12 mouse cellular contexts compared by ENCODE assay signal in genomic region chr13:70096430-70097301, GRCm38 (mm10).
DNase-seq lines count a peak whose midpoint lies in the region; ATAC-seq and TF ChIP-seq lines count a peak whose summit lies in the region.
"Had no signal": no experiment of that assay in that cellular context is flagged by ENCODE, and none has a peak within 500 bp of the region (broad histone marks: within the 10 kb centered on the region; RNA-seq: fewer than 3 reads in every experiment).

No protein-coding gene starts in this region.

- peak; percentile 48 for TF ChIP-seq CTCF in intestine, postnatal 0 days (IDR thresholded peaks at IDR 0.05; ENCODE audit: low read depth)

- H3K9me3 ChIP-seq in intestine, postnatal 0 days (ENCODE audit: control insufficient read depth), result no peaks in the 10 kb centered on the region
- H3K9me3 ChIP-seq in intestine, embryonic 15.5 days, result no peaks in the 10 kb centered on the region
- no peaks in the 10 kb centered on the region for H3K9me3 ChIP-seq in midbrain, embryonic 11.5 days (ENCODE audit: control insufficient read depth, low read length)
- H3K9me3 ChIP-seq: embryonic facial prominence, embryonic 13.5 days; limb, embryonic 15.5 days had no signal

- no peaks in the 10 kb centered on the region for H3K4me1 ChIP-seq in intestine, postnatal 0 days (replicated peaks; ENCODE audit: control insufficient read depth, insufficient read depth, low read length)
- no peaks in the 10 kb centered on the region for H3K4me1 ChIP-seq in intestine, embryonic 15.5 days (replicated peaks)
- no peaks in the 10 kb centered on the region for H3K4me1 ChIP-seq in midbrain, embryonic 11.5 days (ENCODE audit: control insufficient read depth, insufficient read depth, low read length)
- H3K4me1 ChIP-seq: limb, embryonic 15.5 days had no signal

- H3K27ac ChIP-seq in intestine, postnatal 0 days (ENCODE audit: low read depth, low read length), result no peak overlapping the region
- no peak overlapping the region for H3K27ac ChIP-seq in intestine, embryonic 15.5 days
- H3K27ac ChIP-seq in midbrain, embryonic 11.5 days (ENCODE audit: low read depth, low read length), result no peak overlapping the region
- H3K27ac ChIP-seq: embryonic facial prominence, embryonic 13.5 days; limb, embryonic 15.5 days had no signal

- no peaks in the 10 kb centered on the region for H3K27me3 ChIP-seq in intestine, postnatal 0 days (replicated peaks; ENCODE audit: control insufficient read depth, insufficient read depth, low read length)
- H3K27me3 ChIP-seq in intestine, embryonic 15.5 days (replicated peaks), result no peaks in the 10 kb centered on the region
- no peaks in the 10 kb centered on the region for H3K27me3 ChIP-seq in midbrain, embryonic 11.5 days (ENCODE audit: control insufficient read depth, insufficient read depth, low read length)
- H3K27me3 ChIP-seq: embryonic facial prominence, embryonic 13.5 days; limb, embryonic 15.5 days had no signal

- no peak overlapping the region for H3K4me2 ChIP-seq in intestine, postnatal 0 days (replicated peaks; ENCODE audit: low read depth)
- no peak overlapping the region for H3K4me2 ChIP-seq in intestine, embryonic 15.5 days (replicated peaks)
- H3K4me2 ChIP-seq in midbrain, embryonic 11.5 days, result no peak overlapping the region
- H3K4me2 ChIP-seq: embryonic facial prominence, embryonic 13.5 days; limb, embryonic 15.5 days had no signal

- intact Hi-C loops in left cerebral cortex, postnatal 14 days (cut with DNase I), result no loop called here

- peak; percentile 16 for DNase-seq in MN1 (ENCODE audit: low spot score)
- peak; percentile 9 for DNase-seq in embryo, embryonic 11.5 days (ENCODE audit: low read depth, low spot score)
- peak; percentile 83 for DNase-seq in midbrain, embryonic 11.5 days (ENCODE audit: low spot score, missing footprints)
- no peak for DNase-seq in urinary bladder, adult 18-20 months (ENCODE audit: low spot score in 2 of 2)
- DNase-seq in thymus, postnatal 0 days (ENCODE audit: low spot score), result no peak
- DNase-seq in left cerebral cortex, postnatal 14 days (ENCODE audit: low spot score in 2 of 2), result no peak
- DNase-seq: kidney, adult 9 months; thymus, postnatal 4 days had no signal

- no peaks in the 10 kb centered on the region for H3K36me3 ChIP-seq in intestine, postnatal 0 days (ENCODE audit: control insufficient read depth, insufficient read depth)
- H3K36me3 ChIP-seq in intestine, embryonic 15.5 days, result no peaks in the 10 kb centered on the region
- H3K36me3 ChIP-seq in midbrain, embryonic 11.5 days (ENCODE audit: control insufficient read depth, insufficient read depth, low read length), result no peaks in the 10 kb centered on the region
- H3K36me3 ChIP-seq: embryonic facial prominence, embryonic 13.5 days; limb, embryonic 15.5 days had no signal

- ATAC-seq in intestine, postnatal 0 days, result no peak
- ATAC-seq in intestine, embryonic 15.5 days, result no peak
- ATAC-seq in midbrain, embryonic 11.5 days (ENCODE audit: low FRiP score), result peak; percentile 64; the same call in 1 of the 2 replicates

- 65% methylated on average over 7 of the region's 7 CpGs for WGBS in intestine, postnatal 0 days
- WGBS in intestine, embryonic 15.5 days, result 66% methylated on average over 7 of the region's 7 CpGs
- WGBS in midbrain, embryonic 11.5 days, result 58% methylated on average over 7 of the region's 7 CpGs

- H3K4me3 ChIP-seq in intestine, postnatal 0 days (ENCODE audit: low read depth, low read length), result no peak overlapping the region
- no peak overlapping the region for H3K4me3 ChIP-seq in intestine, embryonic 15.5 days (replicated peaks)
- H3K4me3 ChIP-seq in midbrain, embryonic 11.5 days (ENCODE audit: low read depth, low read length), result no peak overlapping the region
- H3K4me3 ChIP-seq: embryonic facial prominence, embryonic 13.5 days; limb, embryonic 15.5 days had no signal

- no peak overlapping the region for H3K9ac ChIP-seq in intestine, postnatal 0 days (ENCODE audit: low read depth, low read length)
- H3K9ac ChIP-seq in intestine, embryonic 15.5 days, result no peak overlapping the region
- no peak overlapping the region for H3K9ac ChIP-seq in midbrain, embryonic 11.5 days (ENCODE audit: low read length)
- H3K9ac ChIP-seq: embryonic facial prominence, embryonic 13.5 days; limb, embryonic 15.5 days had no signal

Comparison
In these comparisons a context has a peak if more than half of its experiments do, and no peak if none do; other contexts are left out.
1. DNase-seq: peak in MN1 (single experiment), embryo, embryonic 11.5 days (single experiment) and midbrain, embryonic 11.5 days (single experiment); none in urinary bladder, adult 18-20 months (0 of 2), thymus, postnatal 0 days (single experiment) and left cerebral cortex, postnatal 14 days (0 of 2).